Mouse (Mus musculus) c-Kit-positive CD71-positive TER-119-positive erythroid progenitor cells, embryonic 14.5 days (primary cell): Measurements from ENCODE around the gene Gm20388.

ENCODE experiments used
- DNase-seq: peaks from one replicate; pipeline ENCODE4 v3.0.0-alpha.2; 2013; ENCODE audit warnings: low spot score

Gm20388 gene

GRCm38 (mm10) chr8:121170116-121170515, 1259.5 kb downstream of the Gm20388 start:
- no peak for DNase-seq

- DNase-seq: no peak
Measured at GRCm38 (mm10) chr8:121170626-121171552, 1260.2 kb downstream of the Gm20388 start.

GRCm38 (mm10) chr8:121172567-121172966, 1261.9 kb downstream of the Gm20388 start:
- no peak for DNase-seq

- no peak for DNase-seq
Measured at GRCm38 (mm10) chr8:121174178-121174577, 1263.5 kb downstream of the Gm20388 start.

DNA sequence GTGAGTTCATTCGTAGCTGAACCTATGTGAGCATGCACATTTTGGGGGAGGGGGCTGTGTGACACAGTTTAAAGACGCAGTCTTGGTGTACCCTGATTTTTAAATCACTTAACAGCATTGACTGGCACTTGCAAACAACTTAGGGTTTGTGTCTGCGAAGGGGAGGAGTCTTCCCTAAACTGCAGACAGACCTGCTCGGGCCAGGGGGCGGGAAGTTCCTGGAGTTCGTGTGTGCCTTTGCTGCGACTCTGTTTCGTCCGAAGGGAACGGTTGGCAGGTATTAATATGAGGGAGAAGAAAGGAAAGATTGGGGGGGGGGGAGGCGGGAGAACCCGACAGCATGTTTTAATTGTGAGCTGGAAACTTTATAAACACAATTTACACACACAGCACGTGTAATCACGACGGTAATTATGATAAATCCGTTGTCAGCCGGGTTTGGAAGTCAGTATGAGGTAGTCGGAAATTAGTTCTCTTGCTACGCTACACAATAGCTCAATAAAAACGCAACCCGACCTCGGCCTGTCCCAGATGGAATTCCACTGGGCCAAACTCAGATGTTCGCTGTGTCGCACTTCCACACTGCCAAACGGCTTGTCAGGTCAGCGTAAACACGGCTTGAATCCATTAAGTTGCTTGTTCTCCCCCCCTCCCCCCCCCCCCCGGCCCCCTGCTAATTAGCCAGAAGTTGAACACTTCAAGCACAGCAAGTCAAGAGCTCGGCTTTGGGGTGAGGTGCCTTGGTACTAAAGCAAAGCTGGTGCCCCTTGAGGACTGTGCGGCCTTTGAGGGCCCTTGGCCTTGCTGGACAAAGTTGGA, 1264.3 kb downstream of the Gm20388 start:
- DNase-seq: no peak

GRCm38 (mm10) chr8:121175540-121176090, 1265.0 kb downstream of the Gm20388 start:
- DNase-seq: no peak

DNA sequence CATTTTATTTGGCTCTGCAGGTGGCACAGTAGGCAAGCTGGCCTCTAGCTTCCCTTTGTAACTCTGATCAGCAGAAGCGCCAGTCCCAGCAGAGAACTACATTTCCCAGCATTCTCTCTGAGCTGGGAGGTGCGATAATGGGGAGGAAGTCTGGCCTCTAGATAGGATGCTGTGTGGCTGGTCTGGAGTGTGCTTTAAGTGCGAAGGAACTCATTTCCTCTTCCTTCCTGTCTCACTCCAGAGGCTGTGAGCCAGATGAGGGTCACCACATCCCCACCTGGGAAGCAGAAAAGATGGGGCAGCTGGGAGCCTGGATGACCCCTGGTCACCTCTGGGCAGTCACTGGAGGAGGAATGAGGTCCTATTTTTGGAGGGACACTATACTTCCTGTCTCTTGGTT, 1265.7 kb downstream of the Gm20388 start:
- no peak for DNase-seq

GRCm38 (mm10) chr8:121180474-121181284, 1270.0 kb downstream of the Gm20388 start:
- DNase-seq: no peak

DNA sequence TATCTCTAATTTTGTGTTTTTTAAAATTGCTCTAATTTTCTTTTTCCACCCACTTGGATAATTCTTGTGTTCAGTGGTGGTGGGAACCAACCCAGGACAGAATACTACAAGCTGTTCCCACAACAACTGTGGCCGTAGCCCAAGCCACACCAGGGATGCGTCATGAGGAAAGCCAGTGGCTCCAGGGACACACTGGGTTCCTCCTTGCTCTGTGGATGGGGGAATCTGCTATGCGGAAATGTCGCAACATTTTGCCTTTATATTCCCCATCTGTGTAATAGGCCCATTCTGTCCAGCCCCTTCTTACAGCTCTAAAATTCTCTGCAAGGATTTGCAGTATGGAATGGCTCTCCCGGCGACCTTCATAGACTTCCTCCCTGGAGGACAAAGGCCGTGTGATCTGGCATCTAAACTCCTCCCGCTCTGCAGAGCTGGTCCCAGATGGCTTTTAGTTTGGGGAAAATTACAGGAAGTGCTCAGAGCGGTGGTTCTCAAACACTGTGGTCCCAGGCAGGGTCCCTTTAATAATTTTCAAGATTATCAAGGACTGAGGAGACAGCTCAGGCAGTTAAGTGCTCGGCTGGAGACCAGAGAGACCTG, 1270.7 kb downstream of the Gm20388 start:
- no peak for DNase-seq

- no peak for DNase-seq
Measured at GRCm38 (mm10) chr8:121187491-121188364, 1277.1 kb downstream of the Gm20388 start.

DNA sequence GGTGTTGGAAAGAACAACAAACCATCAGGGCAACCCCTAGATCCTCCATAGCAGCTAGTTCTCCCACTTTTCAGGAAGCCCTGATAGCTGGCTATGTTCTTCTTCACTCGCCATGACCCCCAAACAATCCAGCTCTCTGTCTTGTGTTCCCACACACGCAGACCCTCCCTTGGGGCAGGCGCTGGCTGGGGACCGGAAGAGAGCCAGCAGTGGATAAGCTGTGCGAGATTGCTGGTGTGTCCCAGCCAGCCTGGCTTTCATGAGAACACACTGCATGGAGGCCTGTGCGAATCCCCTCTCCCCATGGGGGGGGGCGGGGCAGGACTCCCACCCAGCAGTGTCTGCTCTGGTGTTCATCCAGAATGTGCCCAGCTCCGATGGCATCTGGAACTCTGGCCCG, 1278.4 kb downstream of the Gm20388 start:
- DNase-seq: no peak

- no peak for DNase-seq
Measured at GRCm38 (mm10) chr8:121192451-121192850, 1281.8 kb downstream of the Gm20388 start.

DNA sequence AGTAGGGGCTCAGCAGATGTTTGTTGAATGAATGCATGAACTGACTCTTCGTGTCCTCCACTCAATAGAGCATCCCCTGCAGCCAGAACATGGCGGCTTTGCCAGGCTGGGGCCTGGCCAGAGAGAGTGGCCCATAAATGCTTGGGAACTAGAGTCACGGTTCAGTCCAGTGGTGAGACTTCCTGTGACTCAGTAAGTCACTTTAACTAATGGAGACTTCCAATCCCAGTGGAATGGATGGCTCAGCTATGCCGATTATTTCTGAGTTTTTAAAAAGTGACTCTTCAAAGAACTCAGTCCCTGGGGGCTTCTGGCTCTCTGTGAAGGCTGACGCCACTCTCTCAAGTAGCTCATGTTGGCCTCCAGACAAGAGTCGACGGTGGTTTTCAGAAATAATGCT, 1285.3 kb downstream of the Gm20388 start:
- DNase-seq: no peak

GRCm38 (mm10) chr8:121196726-121197668, 1286.4 kb downstream of the Gm20388 start:
- no peak for DNase-seq

GRCm38 (mm10) chr8:121200069-121200468, 1289.4 kb downstream of the Gm20388 start:
- DNase-seq: no peak

DNA sequence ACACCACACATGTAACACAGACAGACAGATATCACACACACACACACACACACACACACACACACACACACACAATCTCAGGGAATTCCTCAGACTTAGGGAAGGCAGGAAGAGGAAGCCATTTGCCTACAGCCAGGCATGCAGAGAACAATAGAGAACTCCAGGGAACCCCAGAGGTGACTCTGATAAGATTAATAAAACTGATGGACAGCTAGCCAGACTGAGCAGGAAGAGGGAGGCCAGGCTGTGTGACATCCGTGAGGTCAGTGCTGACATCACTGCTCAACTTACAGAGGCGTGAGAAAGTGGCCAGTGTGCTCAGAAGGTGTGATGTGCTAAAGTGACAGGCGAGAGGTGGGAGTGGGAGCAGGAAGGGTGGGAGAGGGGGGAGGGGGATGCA, 1290.3 kb downstream of the Gm20388 start:
- no peak for DNase-seq

DNA sequence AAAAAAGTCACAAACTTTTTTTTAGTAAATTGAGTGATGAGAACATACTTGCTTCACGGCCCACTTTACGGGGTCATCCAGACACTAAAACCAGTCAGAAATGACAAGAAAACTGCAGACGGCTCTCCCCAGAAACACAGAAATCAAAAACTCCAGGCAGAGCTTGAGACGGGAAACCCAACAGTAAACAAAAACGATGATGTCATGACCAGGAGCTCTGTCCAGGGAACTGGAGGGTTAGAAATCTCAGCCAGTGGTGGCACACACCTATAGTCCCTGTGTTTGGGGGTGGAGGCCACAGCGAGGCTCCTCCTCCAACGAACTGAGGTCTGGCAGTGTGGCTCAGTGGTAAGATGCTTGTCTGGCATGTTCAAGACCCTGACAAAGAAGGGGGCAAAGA, 1291.0 kb downstream of the Gm20388 start:
- no peak for DNase-seq

DNA sequence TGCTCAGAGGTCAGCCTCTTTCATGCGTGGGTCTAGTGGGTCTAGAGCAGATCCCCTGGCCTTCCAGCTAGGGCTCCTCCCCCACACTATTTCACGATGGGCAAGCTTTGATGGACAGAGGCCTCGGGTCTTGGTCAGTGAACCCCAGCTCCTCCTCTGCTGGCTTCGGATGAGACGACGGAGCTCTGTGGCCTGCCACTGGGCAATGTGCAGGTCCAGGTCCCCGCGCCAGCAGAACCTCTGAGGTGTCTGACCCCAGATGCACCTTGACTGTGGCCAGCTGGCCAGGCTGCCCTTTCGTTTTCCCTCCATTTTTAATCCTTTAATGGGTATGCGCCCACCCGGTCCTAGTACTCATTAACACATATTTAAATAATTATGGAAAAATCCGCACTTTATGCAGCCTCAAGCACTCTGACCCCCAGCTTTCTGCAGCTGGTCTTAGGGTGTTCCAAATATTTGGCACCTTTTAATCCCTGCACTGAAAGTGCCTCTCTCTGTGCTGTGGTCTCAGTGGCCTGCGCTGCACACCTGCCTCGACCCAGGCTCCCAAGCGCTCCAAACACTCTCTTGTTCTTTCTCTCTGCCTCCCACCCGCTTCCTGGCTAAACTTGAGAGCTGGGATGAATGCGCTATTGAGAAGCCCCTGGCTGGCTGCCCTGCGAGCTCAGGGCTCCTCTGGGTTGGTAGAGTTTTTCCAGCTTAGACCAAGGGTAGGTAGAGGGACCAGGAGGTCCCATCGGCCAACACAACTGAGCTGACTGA, 1293.2 kb downstream of the Gm20388 start:
- DNase-seq: no peak
